Mouse (Mus musculus): Measurements from ENCODE around the gene Exoc1. TPM values are rescaled to one million over a fixed set of nuclear protein-coding genes. Genes with fewer than 3 reads are reported as not detected.

Exoc1 gene
- total RNA-seq, 2 experiments from 2014 or later, result 13.1 to 14.0 TPM

- intact Hi-C loops (cut with DNase I), result loop anchor here (2.0 kb wide), 2 partner anchors 253 to 287 kb away; no protein-coding TSS in a partner anchor
- no peak for DNase-seq (ENCODE audit: low spot score)
These were observed 60.2 kb downstream of the Exoc1 start for GRCm38 (mm10) chr5:76589311-76589710.

GRCm38 (mm10) chr5:76590009-76590408 is 60.9 kb downstream of the Exoc1 start:
- no peak for DNase-seq (ENCODE audit: low spot score)
- intact Hi-C loops (cut with DNase I), result no loop called here

- intact Hi-C loops (cut with DNase I), result no loop called here
- DNase-seq (ENCODE audit: low spot score), result no peak
These were observed 62.8 kb downstream of the Exoc1 start for GRCm38 (mm10) chr5:76591885-76592284.

GRCm38 (mm10) chr5:76609702-76610370 is 80.7 kb downstream of the Exoc1 start:
- DNase-seq (ENCODE audit: low spot score), result no peak
- intact Hi-C loops (cut with DNase I), result no loop called here

DNA sequence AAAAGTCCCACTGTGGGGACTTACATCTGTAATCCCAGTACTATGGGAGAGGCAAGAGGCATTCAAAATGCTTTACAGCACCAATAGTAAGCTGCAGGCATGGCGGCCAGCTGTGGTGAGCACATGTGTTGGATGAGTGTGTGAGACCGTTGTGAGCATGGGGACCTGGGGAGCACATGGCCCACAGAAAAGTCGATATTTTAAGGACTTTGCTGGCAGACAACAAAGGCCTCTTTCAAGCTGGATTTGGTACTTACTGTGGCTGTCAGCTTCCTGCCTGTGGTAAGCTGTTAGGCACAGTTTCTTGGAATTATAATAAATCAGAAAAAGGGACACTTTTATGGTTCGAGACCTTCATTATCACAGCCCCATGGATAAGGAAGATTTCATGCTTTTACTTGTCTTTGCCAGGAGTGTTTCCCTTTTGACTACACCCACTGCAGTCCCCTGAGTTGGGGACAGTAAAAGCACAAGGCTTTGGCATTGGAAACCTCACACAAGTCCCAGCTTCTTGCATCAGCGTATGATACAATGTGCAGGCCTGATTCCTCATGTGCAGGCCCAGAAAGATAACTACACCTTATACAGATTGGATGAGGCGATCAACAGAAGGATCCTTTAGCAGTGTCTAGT is 83.9 kb downstream of the Exoc1 start:
- DNase-seq (ENCODE audit: low spot score), result no peak
- intact Hi-C loops (cut with DNase I), result no loop called here

- DNase-seq (ENCODE audit: low spot score), result no peak
- intact Hi-C loops (cut with DNase I), result no loop called here
These were observed 86.2 kb downstream of the Exoc1 start for GRCm38 (mm10) chr5:76615276-76615675.

GRCm38 (mm10) chr5:76616196-76616747 is 87.2 kb downstream of the Exoc1 start:
- DNase-seq (ENCODE audit: low spot score), result no peak
- intact Hi-C loops (cut with DNase I), result no loop called here

DNA sequence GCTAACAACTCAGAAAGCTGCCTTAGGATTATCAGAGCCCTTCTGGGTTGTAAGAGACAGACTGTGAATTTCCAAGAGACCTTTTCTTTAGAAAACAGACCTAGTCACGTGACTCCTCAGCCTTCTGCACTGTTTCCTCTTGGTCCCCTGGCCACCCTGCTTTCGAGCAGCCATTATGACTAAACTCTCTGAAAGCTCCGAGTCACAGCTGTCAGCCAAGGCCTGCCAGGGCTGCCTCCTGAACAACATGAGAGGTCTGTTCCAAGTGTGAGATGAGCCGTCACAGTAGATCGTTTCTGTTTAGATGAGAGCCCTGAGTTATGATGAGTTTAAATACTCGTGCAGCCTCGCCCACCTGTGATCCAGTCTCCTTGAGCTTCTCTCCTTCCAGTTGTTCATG is 89.6 kb downstream of the Exoc1 start:
- intact Hi-C loops (cut with DNase I), result no loop called here
- no peak for DNase-seq (ENCODE audit: low spot score)

Other genes starting within 250 kb of the Exoc1 start
- gene Clock, start 224.5 kb upstream of the Exoc1 start, total RNA-seq (2021), result 10 to 100 TPM; 27.2 to 34.1 TPM
- gene Pdcl2, start 198.2 kb upstream of the Exoc1 start, total RNA-seq (2021), result not detected
- gene Nmu, start 165.5 kb upstream of the Exoc1 start, total RNA-seq (2021), result not detected
- gene Gm7271, start 45.3 kb upstream of the Exoc1 start, total RNA-seq (2021), result not detected
- 1 to 10 TPM; 3.0 to 3.5 TPM for gene Cep135, start 59.4 kb downstream of the Exoc1 start, total RNA-seq (2021)
- 1 to 10 TPM; 2.2 to 2.3 TPM for gene C530008M17Rik, start 127.2 kb downstream of the Exoc1 start, total RNA-seq (2021)